ENCODE assay signal across 8 mouse cellular contexts in genomic region chr2:60962671-60963421, GRCm38 (mm10). TPM values are rescaled to one million over a fixed set of nuclear protein-coding genes. Genes with fewer than 3 reads are reported as not detected.
DNase-seq lines count a peak whose midpoint lies in the region; ATAC-seq and TF ChIP-seq lines count a peak whose summit lies in the region.

TSS of gene Rbms1 (minus strand) at chr2:60963192.

- no peak for TF ChIP-seq EP300 in CH12.LX (IDR thresholded peaks at IDR 0.05; ENCODE audit: low read length)
- TF ChIP-seq EP300 in heart, postnatal 0 days (IDR thresholded peaks at IDR 0.05; ENCODE audit: low read depth): 0 out of 2 replicates have a peak, but pooled peaks have one; percentile 19

- TF ChIP-seq CTCF in CH12.LX (conservative IDR thresholded peaks at IDR 0.05 in 1 of 2, IDR thresholded peaks at IDR 0.05 in 1 of 2; ENCODE audit: low read depth in 2 of 2, low read length in 2 of 2): no peak
- no peak for TF ChIP-seq CTCF in heart, postnatal 0 days (IDR thresholded peaks at IDR 0.05; ENCODE audit: low read depth)

- no peak within 1 kb of the TSS for H3K27ac ChIP-seq in CH12.LX (ENCODE audit: insufficient read depth, low read depth)
- H3K27ac ChIP-seq in forebrain, embryonic 14.5 days (ENCODE audit: low read depth, low read length): peak within 1 kb of the TSS; percentile 70
- H3K27ac ChIP-seq in heart, postnatal 0 days (ENCODE audit: low read depth): peak within 1 kb of the TSS; percentile 98
- H3K27ac ChIP-seq in liver, embryonic 13.5 days: peak within 1 kb of the TSS; percentile 79

- H3K79me2 ChIP-seq in CH12.LX (replicated peaks; ENCODE audit: control insufficient read depth, extremely low read depth, insufficient read depth, poor library complexity, severe bottlenecking): no peaks in the 10 kb centered on the region

- in situ Hi-C loops in CH12.LX (cut with MboI; ENCODE audit: low pct_ligation_motif_present, low pct_unique_long_range_greater_than_20kb, low sequenced_read_pairs): no loop called here

- peak; percentile 11 for DNase-seq in CH12.LX (ENCODE audit: extremely low read depth)
- DNase-seq in forebrain, embryonic 14.5 days (ENCODE audit: low spot score): peak; percentile 73
- peak; percentile 68 for DNase-seq in heart, postnatal 0 days (ENCODE audit: low spot score)
- DNase-seq in kidney, postnatal 36 days: peak; percentile 82 to 83
- DNase-seq in liver, embryonic 13.5 days: no peak
- peak; percentile 84 for DNase-seq in neural tube, embryonic 10.5 days (ENCODE audit: extremely low spot score, low spot score)
- peak; percentile 52 for DNase-seq in testis, postnatal 14 days (ENCODE audit: low spot score)

- H3K27me3 ChIP-seq in CH12.LX (replicated peaks): peaks cover 14% of the 10 kb centered on the region
- H3K27me3 ChIP-seq in forebrain, embryonic 14.5 days (replicated peaks; ENCODE audit: control insufficient read depth, insufficient read depth, low read length): peaks cover 9% of the 10 kb centered on the region; the same call in 1 of the 2 replicates
- no peaks in the 10 kb centered on the region for H3K27me3 ChIP-seq in heart, postnatal 0 days (ENCODE audit: control insufficient read depth, insufficient read depth, low read length)
- peaks cover 44% of the 10 kb centered on the region for H3K27me3 ChIP-seq in liver, embryonic 13.5 days

- TF ChIP-seq RAD21 in CH12.LX (IDR thresholded peaks at IDR 0.05; ENCODE audit: low read depth, low read length): no peak

- H3K4me2 ChIP-seq in CH12.LX (ENCODE audit: insufficient read depth, low read depth, poor library complexity, severe bottlenecking): peak within 1 kb of the TSS; percentile 83
- H3K4me2 ChIP-seq in forebrain, embryonic 14.5 days (ENCODE audit: low read length): peak within 1 kb of the TSS; percentile 90
- H3K4me2 ChIP-seq in heart, postnatal 0 days (ENCODE audit: low read depth, low read length): peak within 1 kb of the TSS; percentile 77
- H3K4me2 ChIP-seq in liver, embryonic 13.5 days: peak within 1 kb of the TSS; percentile 66

- ATAC-seq in cerebellum, adult (ENCODE audit: insufficient number of reproducible peaks, low FRiP score, low TSS enrichment): peak; percentile 62
- ATAC-seq in forebrain, embryonic 14.5 days: peak; percentile 89
- ATAC-seq in heart, postnatal 0 days (ENCODE audit: insufficient read depth, low read depth): peak; percentile 79
- peak; percentile 32 for ATAC-seq in liver, embryonic 13.5 days (ENCODE audit: low read depth)

- H3K36me3 ChIP-seq in CH12.LX (replicated peaks in 1 of 2; ENCODE audit: control insufficient read depth in 1 of 2, insufficient read depth in 1 of 2, low read length in 1 of 2): no peaks in the 10 kb centered on the region
- H3K36me3 ChIP-seq in forebrain, embryonic 14.5 days (ENCODE audit: control insufficient read depth, insufficient read depth, low read length): no peaks in the 10 kb centered on the region
- no peaks in the 10 kb centered on the region; the same call in 1 of the 2 replicates for H3K36me3 ChIP-seq in heart, postnatal 0 days (replicated peaks; ENCODE audit: control insufficient read depth, insufficient read depth, low read length)
- no peaks in the 10 kb centered on the region for H3K36me3 ChIP-seq in liver, embryonic 13.5 days

- peak within 1 kb of the TSS in 2 of 3 experiments; percentile 48 to 57 for H3K4me3 ChIP-seq in CH12.LX (replicated peaks in 1 of 3; ENCODE audit: low read depth in 2 of 3, low read length in 2 of 3, poor library complexity in 1 of 3)
- H3K4me3 ChIP-seq in forebrain, embryonic 14.5 days (ENCODE audit: low read depth, low read length): peak within 1 kb of the TSS; percentile 64
- peak within 1 kb of the TSS; percentile 90 for H3K4me3 ChIP-seq in heart, postnatal 0 days (ENCODE audit: low read depth, low read length)
- H3K4me3 ChIP-seq in liver, embryonic 13.5 days (replicated peaks): peak within 1 kb of the TSS; percentile 61

- no peak within 1 kb of the TSS for H3K9ac ChIP-seq in CH12.LX (ENCODE audit: insufficient read depth, low read depth)
- peak within 1 kb of the TSS; percentile 69 for H3K9ac ChIP-seq in forebrain, embryonic 14.5 days (ENCODE audit: low read length)
- peak within 1 kb of the TSS; percentile 86 for H3K9ac ChIP-seq in heart, postnatal 0 days (replicated peaks; ENCODE audit: low read depth, low read length)
- peak within 1 kb of the TSS; percentile 64 for H3K9ac ChIP-seq in liver, embryonic 13.5 days

- H3K4me1 ChIP-seq in CH12.LX (ENCODE audit: control insufficient read depth in 1 of 2, insufficient read depth in 2 of 2): peaks cover 0 to 4% of the 10 kb centered on the region in 2 experiments; a peak in 2 of 4 replicates
- H3K4me1 ChIP-seq in forebrain, embryonic 14.5 days (ENCODE audit: control insufficient read depth, insufficient read depth, low read length): 0 out of 2 replicates have a peak, but pooled peaks cover 3% of the 10 kb centered on the region
- H3K4me1 ChIP-seq in heart, postnatal 0 days (ENCODE audit: control insufficient read depth, insufficient read depth): peaks cover 15% of the 10 kb centered on the region; the same call in 1 of the 2 replicates
- H3K4me1 ChIP-seq in liver, embryonic 13.5 days (replicated peaks): no peaks in the 10 kb centered on the region

- TF ChIP-seq POLR2A in CH12.LX (IDR thresholded peaks at IDR 0.05; ENCODE audit: low read depth, low read length): no peak

- under 1% methylated on average over 41 of the region's 51 CpGs for WGBS in forebrain, embryonic 14.5 days
- WGBS in heart, postnatal 0 days: under 1% methylated on average over 45 of the region's 51 CpGs
- under 1% methylated on average over 51 of the region's 51 CpGs for WGBS in liver, embryonic 13.5 days (ENCODE audit: insufficient replicate concordance)

- dilution Hi-C loops in CH12.LX (cut with MboI; ENCODE audit: extremely low pct_ligation_motif_present, extremely low pct_unique_long_range_greater_than_20kb, low sequenced_read_pairs): no loop called here

- no peaks in the 10 kb centered on the region for H3K9me3 ChIP-seq in CH12.LX (replicated peaks; ENCODE audit: low read length)
- H3K9me3 ChIP-seq in forebrain, embryonic 14.5 days (replicated peaks; ENCODE audit: control insufficient read depth, low read length): no peaks in the 10 kb centered on the region
- no peaks in the 10 kb centered on the region for H3K9me3 ChIP-seq in heart, postnatal 0 days (replicated peaks; ENCODE audit: control insufficient read depth, low read length)
- no peaks in the 10 kb centered on the region for H3K9me3 ChIP-seq in liver, embryonic 13.5 days (replicated peaks)

TF ChIP-seq in CH12.LX, 34 proteins besides CTCF, POLR2A, EP300 and RAD21:
- TF ChIP-seq ETS1 (conservative IDR thresholded peaks at IDR 0.05; ENCODE audit: low read depth, low read length): no peak
- TF ChIP-seq USF2 (conservative IDR thresholded peaks at IDR 0.05; ENCODE audit: low read depth, low read length): no peak
- TF ChIP-seq UBTF (IDR thresholded peaks at IDR 0.05; ENCODE audit: low read depth, low read length): 0 out of 2 replicates have a peak, but pooled peaks have one; percentile 41

RNA-seq across cellular contexts. Expression of gene Rbms1, which starts in this region (rescaled TPM):
- total RNA-seq in CH12.LX (2012; rRNA removed) (7.6 and 10.6 TPM in 2 replicates), CH12.LX (2014; rRNA removed) (12.6 and 12.9 TPM in 2 replicates)
- polyA plus RNA-seq in CH12.LX (2012; ENCODE audit: insufficient read length, low read depth): 26.8 and 33.9 TPM in 2 replicates
- polyA plus RNA-seq in forebrain, embryonic 14.5 days (2014; fragmentation: Nextera tagmentation; extraction: Ambion mirVana): 20.0 and 21.6 TPM in 2 replicates
- total RNA-seq in heart, postnatal 0 days (2014; rRNA removed; ENCODE audit: low replicate concordance): 56.2 and 84.1 TPM in 2 replicates
- 52.8 and 55.6 TPM in 2 replicates for polyA plus RNA-seq in heart, postnatal 0 days (2015; fragmentation: Nextera tagmentation; extraction: Ambion mirVana)
- polyA plus RNA-seq in liver, embryonic 13.5 days (2015; fragmentation: Nextera tagmentation; extraction: Ambion mirVana): 42.5 and 42.8 TPM in 2 replicates

Comparison
In these comparisons a context has a peak if more than half of its experiments do, and no peak if none do; other contexts are left out.
1. ATAC-seq: peak in every context shown above with its lines; median percentile 89 in forebrain, embryonic 14.5 days; 79 in heart, postnatal 0 days; 62 in cerebellum, adult; 32 in liver, embryonic 13.5 days.